Mouse (Mus musculus) embryonic fibroblast, embryonic 13.5 days (primary cell): ENCODE measurements around the gene Spaca4.

Experiments used
- CTCF ChIP-seq: IDR thresholded peaks from 2 replicates; pipeline ENCODE4 v1.5.1; 2011; ENCODE audit warnings: mild to moderate bottlenecking, control low read depth, low read length, moderate library complexity, borderline replicate concordance; ENCODE audit not compliant: insufficient read depth
- POLR2A ChIP-seq: IDR thresholded peaks from 2 replicates; pipeline ENCODE4 v1.6.1; 2011; ENCODE audit warnings: low read depth, mild to moderate bottlenecking, control low read depth, low read length, moderate library complexity

DNA sequence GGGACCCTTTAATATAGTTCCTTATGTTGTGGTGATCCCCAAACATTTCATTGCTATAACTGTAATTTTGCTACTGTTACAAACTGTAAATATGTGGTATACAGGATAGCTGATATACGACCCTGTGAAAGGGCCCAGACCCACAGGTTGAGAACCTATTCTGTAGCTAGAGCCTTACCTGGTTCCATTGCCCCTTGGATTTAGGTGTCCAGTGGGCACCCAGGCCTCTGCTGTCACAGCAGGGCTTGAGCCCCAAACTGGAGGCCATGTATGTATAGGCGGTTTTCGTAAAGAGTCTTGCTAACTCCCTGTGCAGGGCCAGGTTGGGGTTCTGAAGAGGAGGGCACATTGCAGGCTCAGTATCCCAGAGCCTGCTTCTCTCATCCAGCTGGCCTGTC is 9.2 kb downstream of the Spaca4 start:
- no peak for TF ChIP-seq POLR2A
- TF ChIP-seq CTCF = no peak
